In genomic region chr7:135680334-135680733, GRCm38 (mm10) we compare ENCODE assay signal across 8 mouse cellular contexts. TPM values are rescaled to one million over a fixed set of nuclear protein-coding genes. Genes with fewer than 3 reads are reported as not detected.
A peak's percentile ranks its signal among the peaks of the same experiment; 100 is the strongest.
DNase-seq lines count a peak whose midpoint lies in the region.

No protein-coding gene starts in this region.

- intact Hi-C loops in left cerebral cortex, postnatal 10 days (cut with DNase I): loop anchor here (5.0 kb wide), 1 partner anchor 57 kb away; no protein-coding TSS in a partner anchor

- peak; percentile 77 for DNase-seq in adrenal gland, postnatal 10 days
- DNase-seq in adrenal gland, adult 8-10 months: no peak
- DNase-seq in left cerebral cortex, postnatal 10 days (ENCODE audit: extremely low spot score in 1 of 2, low spot score in 2 of 2): peak; percentile 38 to 81
- DNase-seq in left cerebral cortex, adult 9 months (ENCODE audit: low spot score in 2 of 2): no peak
- peak; percentile 58 for DNase-seq in c-Kit-positive CD71-positive TER-119-negative erythroid progenitor cells, embryonic 14.5 days (ENCODE audit: low read depth)
- peak; percentile 82 for DNase-seq in kidney, postnatal 10 days
- DNase-seq in lung, postnatal 4 days: peak; percentile 74 to 83
- DNase-seq in thymus, postnatal 4 days: peak; percentile 89

RNA-seq across cellular contexts. Expression of gene Mki67, which starts 35.8 kb away (rescaled TPM):
- 10 to 100 TPM; 35.2 to 52.2 TPM for total RNA-seq in adrenal gland, postnatal 10 days (2021)
- total RNA-seq in adrenal gland, adult 8-10 months (2022): 1 to 10 TPM; 2.0 to 4.2 (median 3.2) TPM
- 1 to 10 TPM; 5.8 to 5.9 TPM for total RNA-seq in left cerebral cortex, postnatal 10 days (2021)

Comparison
In these comparisons a context has a peak if more than half of its experiments do, and no peak if none do; other contexts are left out.
1. DNase-seq: peak in adrenal gland, postnatal 10 days (single experiment), left cerebral cortex, postnatal 10 days (2 of 2), c-Kit-positive CD71-positive TER-119-negative erythroid progenitor cells, embryonic 14.5 days (single experiment), kidney, postnatal 10 days (single experiment), lung, postnatal 4 days (2 of 2) and thymus, postnatal 4 days (single experiment); none in adrenal gland, adult 8-10 months (single experiment) and left cerebral cortex, adult 9 months (0 of 2).
2. RNA of gene Mki67, which starts 35.8 kb away (total RNA-seq): 35.2 to 52.2 TPM in adrenal gland, postnatal 10 days; 5.8 to 5.9 TPM in left cerebral cortex, postnatal 10 days and 2.0 to 4.2 TPM in adrenal gland, adult 8-10 months; every median in the first group is over 4 times any median in the second.